Mouse (Mus musculus) liver, embryonic 13.5 days (tissue): ENCODE data around the gene Mark1. TPM values are rescaled to one million over a fixed set of nuclear protein-coding genes. Genes with fewer than 3 reads are reported as not detected.

Source experiments
- ATAC-seq: fragments of 200-750 bp; cut with Nextera tagmentation; 2 replicates; pipeline ENCODE4 v1.8.0; 2017; ENCODE audit warnings: low read depth, mild to moderate bottlenecking, moderate number of reproducible peaks, moderate library complexity
- DNase-seq: peaks from one replicate; pipeline ENCODE4 v3.0.0; 2022
- H3K27ac ChIP-seq: fragments of 300-500 bp; sonication (generic); 2 replicates; pipeline ENCODE4 v1.5.1; 2015; ENCODE audit warnings: moderate library complexity, mild to moderate bottlenecking, inconsistent platforms
- H3K27me3 ChIP-seq: fragments of 300-500 bp; sonication (generic); 2 replicates; pipeline ENCODE4 v1.6.1; 2015; ENCODE audit warnings: mild to moderate bottlenecking, inconsistent platforms
- H3K36me3 ChIP-seq: fragments of 300-500 bp; sonication (generic); 2 replicates; pipeline ENCODE4 v1.6.1; 2015; ENCODE audit warnings: mild to moderate bottlenecking, inconsistent platforms
- H3K4me1 ChIP-seq: fragments of 300-500 bp; sonication (generic); replicated peaks from 2 replicates; pipeline ENCODE4 v1.6.1; 2015; ENCODE audit warnings: inconsistent platforms
- H3K4me2 ChIP-seq: fragments of 300-500 bp; sonication (generic); 2 replicates; pipeline ENCODE4 v1.6.1; 2015; ENCODE audit warnings: inconsistent platforms, mild to moderate bottlenecking, moderate library complexity
- H3K4me3 ChIP-seq: fragments of 300-500 bp; sonication (generic); replicated peaks from 2 replicates; pipeline ENCODE4 v1.5.1; 2015; ENCODE audit warnings: mild to moderate bottlenecking, inconsistent platforms
- H3K9ac ChIP-seq: fragments of 300-500 bp; sonication (generic); 2 replicates; pipeline ENCODE4 v1.6.1; 2015; ENCODE audit warnings: mild to moderate bottlenecking, inconsistent platforms
- H3K9me3 ChIP-seq: fragments of 300-500 bp; sonication (generic); replicated peaks from 2 replicates; pipeline ENCODE4 v1.6.1; 2016; ENCODE audit warnings: inconsistent platforms
- WGBS: fragments of 180-500 bp; shearing (Covaris S2); methylation state at CpG from one replicate; pipeline ENCODE4 v1.1.7; 2015; ENCODE audit not compliant: insufficient replicate concordance; 5-methylcytosine and 5-hydroxymethylcytosine counted together
- polyA plus RNA-seq: library from polyadenylated mRNA; unstranded; fragments of >200 nt; fragmentation: Nextera tagmentation; extraction: Ambion mirVana; gene quantifications from 2 replicates; pipeline ENCODE4 v1.2.1, GENCODE M21; 2015

The Mark1 gene
- polyA plus RNA-seq, 1 experiment from 2014 or later: 0.16 TPM

GRCm38 (mm10) chr1:184851166-184851565 lies 148.2 kb downstream of the Mark1 start:
- H3K4me1 ChIP-seq: peaks cover 50% of the 10 kb centered on the region
- no peak for DNase-seq

GRCm38 (mm10) chr1:184846973-184847372 lies 152.4 kb downstream of the Mark1 start:
- Histone ChIP-seq H3K4me3 (peak overlapping the region; percentile 82), H3K36me3 (no peaks in the 10 kb centered on the region; the same call in 1 of the 2 replicates), H3K27me3 (no peaks in the 10 kb centered on the region), H3K4me2 (peak overlapping the region; percentile 88), H3K9ac (peak overlapping the region; percentile 92), H3K9me3 (no peaks in the 10 kb centered on the region), H3K27ac (peak overlapping the region; percentile 80), H3K4me1 (peaks cover 58% of the 10 kb centered on the region)
- no peak for DNase-seq
- WGBS: 10% methylated on average over 3 of the region's 3 CpGs
- peak; percentile 37 for ATAC-seq

More at GRCm38 (mm10) chr1:184851166-184851565, 148.2 kb downstream of the Mark1 start:
- Histone ChIP-seq H3K9me3 (no peaks in the 10 kb centered on the region), H3K27me3 (no peaks in the 10 kb centered on the region), H3K4me3 (no peak overlapping the region), H3K36me3 (no peaks in the 10 kb centered on the region), H3K4me2 (peak overlapping the region; percentile 58), H3K27ac (peak overlapping the region; percentile 74), H3K9ac (peak overlapping the region; percentile 54; the same call in 1 of the 2 replicates)
- 54% methylated on average over 7 of the region's 7 CpGs for WGBS
- ATAC-seq: no peak

Other genes starting within 250 kb of the Mark1 start
- 13.4 and 13.8 TPM in 2 replicates for gene Marc1, start 188.3 kb downstream of the Mark1 start, polyA plus RNA-seq
- gene Marc2, start 153.1 kb downstream of the Mark1 start, polyA plus RNA-seq: 189 and 193 TPM in 2 replicates
- gene C130074G19Rik, start 116.4 kb downstream of the Mark1 start, polyA plus RNA-seq: 1.3 and 1.6 TPM in 2 replicates
- gene Rab3gap2, start 204.5 kb upstream of the Mark1 start, polyA plus RNA-seq: 12.2 and 15.2 TPM in 2 replicates